Mouse (Mus musculus) CH12.LX (cell line): Measurements from ENCODE around the gene Dnm1. TPM values are rescaled to one million over a fixed set of nuclear protein-coding genes. Genes with fewer than 3 reads are reported as not detected.
A peak's percentile ranks its signal among the peaks of the same experiment; 100 is the strongest.

ENCODE experiments used
- DNase-seq: peaks from one replicate; pipeline ENCODE4 v3.0.0-alpha.2; 2013; ENCODE audit errors: extremely low read depth
- H3K27ac ChIP-seq: 2 replicates; pipeline ENCODE4 v1.5.1; 2012; ENCODE audit warnings: low read depth, mild to moderate bottlenecking, control low read depth, moderate library complexity; ENCODE audit not compliant: insufficient read depth
- H3K27me3 ChIP-seq: replicated peaks from 2 replicates; pipeline ENCODE3; 2012; ENCODE audit warnings: inconsistent platforms
- H3K36me3 ChIP-seq, 2 experiments: replicated peaks in 1 of 2; 2 replicates each; pipeline versions ENCODE3 to v1.6.1; 2012; ENCODE audit warnings: inconsistent platforms in 1 of 2, low read length in 1 of 2, mild to moderate bottlenecking in 1 of 2, mixed read lengths in 1 of 2, moderate library complexity in 1 of 2; ENCODE audit not compliant: control insufficient read depth in 1 of 2, insufficient read depth in 1 of 2
- H3K4me1 ChIP-seq, 2 experiments: 2 replicates each; pipeline ENCODE4 v1.6.1; 2012; ENCODE audit warnings: inconsistent platforms in 1 of 2, moderate library complexity in 1 of 2; ENCODE audit not compliant: insufficient read depth in 2 of 2, control insufficient read depth in 1 of 2
- H3K4me2 ChIP-seq: 2 replicates; pipeline ENCODE4 v1.6.1; 2012; ENCODE audit warnings: low read depth, mild to moderate bottlenecking, control low read depth; ENCODE audit not compliant: poor library complexity, insufficient read depth, severe bottlenecking
- H3K4me3 ChIP-seq, 3 experiments: fragments of 150-350 bp in 1 of 3; sonication (generic) in 1 of 3; replicated peaks in 1 of 3; 2 replicates each; pipeline versions ENCODE3 to v1.5.1; 2011 to 2012; ENCODE audit warnings: low read depth in 2 of 3, low read length in 2 of 3, mild to moderate bottlenecking in 2 of 3, moderate library complexity in 2 of 3, control low read depth in 1 of 3, improper control_type of control experiment in 1 of 3, inconsistent platforms in 1 of 3, mixed read lengths in 1 of 3; ENCODE audit not compliant: poor library complexity in 1 of 3
- H3K79me2 ChIP-seq: replicated peaks from 2 replicates; pipeline ENCODE4 v1.6.1; 2012; ENCODE audit warnings: mild to moderate bottlenecking, moderate library complexity; ENCODE audit not compliant: control insufficient read depth, poor library complexity, insufficient read depth, severe bottlenecking; ENCODE audit errors: extremely low read depth
- H3K9ac ChIP-seq: 2 replicates; pipeline ENCODE4 v1.6.1; 2012; ENCODE audit warnings: low read depth, mild to moderate bottlenecking, control low read depth, moderate library complexity; ENCODE audit not compliant: insufficient read depth
- H3K9me3 ChIP-seq: replicated peaks from 2 replicates; pipeline ENCODE3; 2012; ENCODE audit warnings: low read length, inconsistent platforms, mixed read lengths
- BHLHE40 ChIP-seq: IDR thresholded peaks from 2 replicates; pipeline ENCODE4 v1.6.1; 2011; ENCODE audit warnings: mild to moderate bottlenecking, low read depth, low read length, improper control_type of control experiment
- CHD1 ChIP-seq: IDR thresholded peaks from 2 replicates; pipeline ENCODE4 v1.6.1; 2012; ENCODE audit warnings: low read depth, low read length, improper control_type of control experiment, inconsistent platforms
- CHD2 ChIP-seq: IDR thresholded peaks from 2 replicates; pipeline ENCODE4 v1.6.1; 2011; ENCODE audit warnings: low read length, improper control_type of control experiment
- ELF1 ChIP-seq: IDR thresholded peaks from 2 replicates; pipeline ENCODE4 v1.6.1; 2014; ENCODE audit warnings: low read depth, mild to moderate bottlenecking, inconsistent platforms, low read length, improper control_type of control experiment
- EP300 ChIP-seq: IDR thresholded peaks from 2 replicates; pipeline ENCODE4 v1.6.1; 2011; ENCODE audit warnings: low read length, improper control_type of control experiment
- ETS1 ChIP-seq: conservative IDR thresholded peaks from 2 replicates; pipeline ENCODE4 v1.6.1; 2012; ENCODE audit warnings: low read depth, mild to moderate bottlenecking, inconsistent platforms, low read length, improper control_type of control experiment, moderate library complexity
- GABPA ChIP-seq: IDR thresholded peaks from 2 replicates; pipeline ENCODE4 v1.6.1; 2012; ENCODE audit warnings: low read depth, low read length, improper control_type of control experiment, inconsistent platforms; ENCODE audit not compliant: insufficient replicate concordance
- HCFC1 ChIP-seq: IDR thresholded peaks from 2 replicates; pipeline ENCODE4 v1.6.1; 2012; ENCODE audit warnings: low read depth, mild to moderate bottlenecking, inconsistent platforms, low read length, improper control_type of control experiment
- IRF4 ChIP-seq: IDR thresholded peaks from 2 replicates; pipeline ENCODE4 v1.6.1; 2014; ENCODE audit warnings: low read depth, mild to moderate bottlenecking, inconsistent platforms, low read length, improper control_type of control experiment
- JUN ChIP-seq: IDR thresholded peaks from 2 replicates; pipeline ENCODE4 v1.6.1; 2011; ENCODE audit warnings: low read depth, mild to moderate bottlenecking, low read length, improper control_type of control experiment, moderate library complexity; ENCODE audit not compliant: insufficient read depth
- MAFK ChIP-seq: IDR thresholded peaks from 2 replicates; pipeline ENCODE4 v1.6.1; 2011; ENCODE audit warnings: low read length, improper control_type of control experiment; ENCODE audit not compliant: insufficient replicate concordance
- MAX ChIP-seq: IDR thresholded peaks from 2 replicates; pipeline ENCODE4 v1.6.1; 2011; ENCODE audit warnings: low read length, improper control_type of control experiment
- MEF2A ChIP-seq: IDR thresholded peaks from 2 replicates; pipeline ENCODE4 v1.6.1; 2014; ENCODE audit warnings: low read depth, mild to moderate bottlenecking, inconsistent platforms, low read length, improper control_type of control experiment, borderline replicate concordance
- MXI1 ChIP-seq: IDR thresholded peaks from 2 replicates; pipeline ENCODE4 v1.6.1; 2011; ENCODE audit warnings: mild to moderate bottlenecking, low read depth, low read length, improper control_type of control experiment
- MYC ChIP-seq: IDR thresholded peaks from 2 replicates; pipeline ENCODE4 v1.6.1; 2011; ENCODE audit warnings: low read depth, mild to moderate bottlenecking, improper control_type of control experiment, low read length
- NRF1 ChIP-seq: IDR thresholded peaks from 2 replicates; pipeline ENCODE4 v1.6.1; 2014; ENCODE audit warnings: low read depth, mild to moderate bottlenecking, inconsistent platforms, low read length, improper control_type of control experiment, moderate library complexity
- POLR2A ChIP-seq: IDR thresholded peaks from 2 replicates; pipeline ENCODE4 v1.6.1; 2011; ENCODE audit warnings: low read depth, mild to moderate bottlenecking, improper control_type of control experiment, low read length
- RAD21 ChIP-seq: IDR thresholded peaks from 2 replicates; pipeline ENCODE4 v1.6.1; 2011; ENCODE audit warnings: low read depth, mild to moderate bottlenecking, low read length, improper control_type of control experiment, moderate library complexity
- RCOR1 ChIP-seq: conservative IDR thresholded peaks from 2 replicates; pipeline ENCODE4 v1.6.1; 2012; ENCODE audit warnings: low read depth, mild to moderate bottlenecking, inconsistent platforms, low read length, improper control_type of control experiment
- SIN3A ChIP-seq: IDR thresholded peaks from 2 replicates; pipeline ENCODE4 v1.6.1; 2012; ENCODE audit warnings: low read length, improper control_type of control experiment, inconsistent platforms
- SMC3 ChIP-seq: IDR thresholded peaks from 2 replicates; pipeline ENCODE4 v1.6.1; 2011; ENCODE audit warnings: low read depth, low read length, improper control_type of control experiment
- TBP ChIP-seq: conservative IDR thresholded peaks from 2 replicates; pipeline ENCODE4 v1.6.1; 2011; ENCODE audit warnings: low read depth, low read length, improper control_type of control experiment
- TCF12 ChIP-seq: IDR thresholded peaks from 2 replicates; pipeline ENCODE4 v1.6.1; 2014; ENCODE audit warnings: low read depth, mild to moderate bottlenecking, inconsistent platforms, low read length, improper control_type of control experiment
- ZC3H11A ChIP-seq: IDR thresholded peaks from 2 replicates; pipeline ENCODE4 v1.6.1; 2012; ENCODE audit warnings: low read depth, mild to moderate bottlenecking, inconsistent platforms, low read length, improper control_type of control experiment
- ZMIZ1 ChIP-seq: IDR thresholded peaks from 2 replicates; pipeline ENCODE4 v1.6.1; 2012; ENCODE audit warnings: low read depth, mild to moderate bottlenecking, inconsistent platforms, low read length, improper control_type of control experiment
- ZNF384 ChIP-seq: IDR thresholded peaks from 2 replicates; pipeline ENCODE4 v1.6.1; 2012; ENCODE audit warnings: low read depth, low read length, improper control_type of control experiment, inconsistent platforms
- dilution Hi-C: fragments of 300-500 bp; cut with MboI; formaldehyde crosslinking; loops from 2 replicates; pipeline ENCODE4 v1.14.3; 2020; ENCODE audit warnings: low sequenced_read_pairs; ENCODE audit not compliant: extremely low pct_unique_long_range_greater_than_20kb, extremely low pct_ligation_motif_present
- in situ Hi-C: fragments of 300-500 bp; cut with MboI; formaldehyde crosslinking; loops from 3 replicates; pipeline ENCODE4 v1.14.3; 2019; ENCODE audit warnings: low sequenced_read_pairs, low pct_ligation_motif_present, low pct_unique_long_range_greater_than_20kb, mixed read lengths
- polyA plus RNA-seq: library from polyadenylated mRNA; unstranded; fragments of >175 nt; gene quantifications from 2 replicates; pipeline ENCODE4 v1.2.1, GENCODE M21; 2012; ENCODE audit warnings: low read depth; ENCODE audit not compliant: insufficient read length
- total RNA-seq, 2 experiments: library from RNA; depleted of rRNA; stranded (reverse); fragments of 300-350 nt in 1 of 2; fragments of >200 nt in 1 of 2; gene quantifications; 2 replicates each; pipeline ENCODE4 v1.2.3; 2012 to 2014

The Dnm1 gene
- total and polyA plus RNA-seq, 3 experiments, result 0.25 TPM; not detected in 2

DNA sequence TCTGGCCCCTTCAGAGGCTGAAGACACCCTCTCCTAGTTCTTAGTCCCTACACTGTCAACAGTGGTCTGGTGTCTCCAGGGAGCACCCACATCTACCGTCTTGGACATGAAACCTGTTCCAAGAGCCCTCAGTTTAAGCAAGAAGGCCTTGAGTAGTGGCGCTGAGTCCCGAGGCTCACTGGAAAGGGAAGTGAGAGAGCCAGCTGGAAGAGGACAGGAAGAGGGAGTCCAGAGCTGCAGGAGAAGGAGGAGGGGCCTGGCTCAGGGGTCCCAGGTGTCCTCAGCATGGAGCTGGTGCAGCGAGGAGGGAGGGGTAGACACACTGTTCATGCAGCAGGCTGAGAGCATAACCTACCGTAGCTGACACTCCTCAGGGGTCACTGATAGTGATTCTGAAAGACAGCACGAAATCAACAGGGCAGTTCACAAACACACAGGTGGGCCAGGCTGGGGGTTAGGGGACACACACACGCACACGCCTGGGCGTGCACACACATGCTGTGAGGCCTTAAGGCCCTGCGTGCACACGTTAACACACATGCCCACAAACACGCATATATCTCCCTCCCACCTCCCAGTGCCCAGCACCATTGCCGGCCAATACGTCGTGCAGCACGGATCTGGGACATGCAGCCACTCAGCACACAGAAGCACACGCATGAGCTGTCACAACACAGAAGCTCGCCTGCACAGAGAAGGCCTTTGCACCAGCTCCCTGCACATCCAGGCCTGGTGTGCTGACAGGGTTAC, 42.9 kb downstream of the Dnm1 start:
- TF ChIP-seq GABPA (no peak), CHD2 (no peak), EP300 (peak; percentile 51; the same call in 1 of the 2 replicates), CHD1 (no peak), TBP (no peak), ZNF384 (no peak), MXI1 (no peak), RCOR1 (no peak), BHLHE40 (no peak), JUN (no peak), IRF4 (peak; percentile 28; the same call in 1 of the 2 replicates)
- no peaks in the 10 kb centered on the region for H3K79me2 ChIP-seq
- no peak overlapping the region for H3K27ac ChIP-seq
- peak; percentile 41 for DNase-seq
- no peak overlapping the region for H3K4me3 ChIP-seq
- H3K27me3 ChIP-seq, result peaks cover 11% of the 10 kb centered on the region
- in situ Hi-C loops, result no loop called here
- H3K4me1 ChIP-seq, result peaks cover 18 to 28% of the 10 kb centered on the region in 2 experiments
- peaks cover 27 to 44% of the 10 kb centered on the region in 2 experiments for H3K36me3 ChIP-seq
- H3K4me2 ChIP-seq, result no peak overlapping the region
- H3K9me3 ChIP-seq, result no peaks in the 10 kb centered on the region
- dilution Hi-C loops, result no loop called here
- H3K9ac ChIP-seq, result no peak overlapping the region

DNA sequence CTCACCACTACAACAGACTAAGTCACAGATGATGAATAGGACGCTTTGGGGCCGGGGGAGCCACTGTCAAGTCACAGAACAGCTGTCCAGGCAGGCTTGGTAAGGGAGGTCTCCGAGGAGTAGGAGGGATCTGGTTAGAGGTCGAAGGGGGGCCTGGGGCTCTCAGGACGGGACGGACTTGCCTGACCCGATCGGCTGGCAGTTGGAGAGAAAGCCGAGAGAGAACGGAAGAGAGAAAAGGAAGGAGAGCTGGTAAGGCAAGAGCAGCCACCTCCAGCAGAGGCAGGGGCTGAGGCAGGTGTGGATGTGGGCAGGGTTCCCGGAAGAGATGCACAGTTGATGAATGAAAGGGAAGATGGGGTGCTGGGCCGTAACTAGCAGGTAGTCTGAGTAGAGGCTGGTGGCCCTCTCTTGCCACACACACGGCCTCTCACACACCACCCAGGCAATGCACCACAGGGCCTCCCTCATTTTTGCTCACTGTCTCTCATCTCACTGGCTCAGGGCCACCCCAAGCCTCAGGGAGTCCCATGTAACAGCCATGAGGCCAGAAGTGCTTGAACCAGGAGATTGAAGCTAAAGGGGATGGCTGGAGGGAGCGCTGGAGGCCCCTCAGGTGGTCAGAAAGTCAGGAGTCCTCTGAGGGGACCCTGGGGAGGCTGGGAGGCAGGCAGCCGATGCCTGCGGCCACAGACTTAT, 44.1 kb downstream of the Dnm1 start:
- H3K4me1 ChIP-seq, result peaks cover 13 to 28% of the 10 kb centered on the region in 2 experiments
- no peaks in the 10 kb centered on the region for H3K9me3 ChIP-seq
- H3K79me2 ChIP-seq, result no peaks in the 10 kb centered on the region
- peaks cover 40 to 57% of the 10 kb centered on the region in 2 experiments for H3K36me3 ChIP-seq
- TF ChIP-seq SMC3 (no peak), RAD21 (no peak), ELF1 (no peak), GABPA (no peak), MAFK (no peak), MEF2A (no peak), JUN (no peak), MXI1 (no peak), SIN3A (no peak), MAX (no peak), TCF12 (no peak), HCFC1 (no peak), NRF1 (no peak), ZC3H11A (no peak), ZMIZ1 (no peak), MYC (no peak), ETS1 (no peak), BHLHE40 (no peak), POLR2A (no peak)
- no peak overlapping the region for H3K9ac ChIP-seq
- dilution Hi-C loops (no loop called here), in situ Hi-C loops (no loop called here)
- peaks cover 4% of the 10 kb centered on the region for H3K27me3 ChIP-seq
- H3K4me2 ChIP-seq, result no peak overlapping the region
- H3K4me3 ChIP-seq, result no peak overlapping the region
- no peak for DNase-seq
- no peak overlapping the region for H3K27ac ChIP-seq
